Mouse (Mus musculus) stomach, postnatal 0 days (tissue): Measurements from ENCODE around the gene Ston2. TPM values are rescaled to one million over a fixed set of nuclear protein-coding genes. Genes with fewer than 3 reads are reported as not detected.
A peak's percentile ranks its signal among the peaks of the same experiment; 100 is the strongest.
"Not testable (repeated sequence)": the region's sequence is repeated elsewhere in the genome, so short reads cannot be mapped to it uniquely, and the experiment has no call there.

ENCODE experiments used
- ATAC-seq: fragments of 200-750 bp; cut with Nextera tagmentation; 2 replicates; pipeline ENCODE4 v1.8.0; 2017; ENCODE audit not compliant: low FRiP score, low TSS enrichment
- DNase-seq: peaks from one replicate; pipeline ENCODE4 v3.0.0-alpha.2; 2016; ENCODE audit warnings: low spot score
- H3K27ac ChIP-seq: fragments of 300-500 bp; sonication (generic); replicated peaks from 2 replicates; pipeline ENCODE4 v1.5.1; 2014; ENCODE audit warnings: mild to moderate bottlenecking, control low read depth
- H3K27me3 ChIP-seq: fragments of 300-500 bp; sonication (generic); 2 replicates; pipeline ENCODE4 v1.6.1; 2014; ENCODE audit warnings: low read length; ENCODE audit not compliant: control insufficient read depth, insufficient read depth
- H3K36me3 ChIP-seq: fragments of 300-500 bp; sonication (generic); 2 replicates; pipeline ENCODE4 v1.6.1; 2014; ENCODE audit warnings: low read length, mixed read lengths; ENCODE audit not compliant: control insufficient read depth, insufficient read depth
- H3K4me1 ChIP-seq: fragments of 300-500 bp; sonication (generic); replicated peaks from 2 replicates; pipeline ENCODE4 v1.6.1; 2014; ENCODE audit warnings: antibody characterized with exemption; ENCODE audit not compliant: control insufficient read depth, insufficient read depth
- H3K4me2 ChIP-seq: fragments of 300-500 bp; sonication (generic); replicated peaks from 2 replicates; pipeline ENCODE4 v1.6.1; 2014; ENCODE audit warnings: low read depth, mild to moderate bottlenecking, control low read depth, moderate library complexity
- H3K4me3 ChIP-seq: fragments of 300-500 bp; sonication (generic); 2 replicates; pipeline ENCODE4 v1.5.1; 2014; ENCODE audit warnings: low read depth, low read length, control low read depth
- H3K9ac ChIP-seq: fragments of 300-500 bp; sonication (generic); 2 replicates; pipeline ENCODE4 v1.6.1; 2014; ENCODE audit warnings: mild to moderate bottlenecking, low read length, control low read depth, mixed read lengths
- H3K9me3 ChIP-seq: fragments of 300-500 bp; sonication (generic); 2 replicates; pipeline ENCODE4 v1.6.1; 2016; ENCODE audit warnings: low read length; ENCODE audit not compliant: control insufficient read depth
- CTCF ChIP-seq: IDR thresholded peaks from 2 replicates; pipeline ENCODE4 v1.5.1; 2016; ENCODE audit warnings: antibody characterized with exemption, low read depth, mild to moderate bottlenecking, moderate library complexity
- EP300 ChIP-seq: optimal IDR thresholded peaks from 2 replicates; pipeline ENCODE3; 2016; ENCODE audit warnings: antibody characterized with exemption
- WGBS: fragments of 180-500 bp; shearing (Covaris S2); extraction: QIAGEN DNeasy Blood & Tissue Kit; methylation state at CpG from one replicate; pipeline ENCODE4 v1.1.7; 2014; 5-methylcytosine and 5-hydroxymethylcytosine counted together
- polyA plus RNA-seq: library from polyadenylated mRNA; unstranded; fragments of >200 nt; fragmentation: Nextera tagmentation; extraction: Ambion mirVana; gene quantifications from 2 replicates; pipeline ENCODE4 v1.2.1, GENCODE M21; 2015

The Ston2 gene
- polyA plus RNA-seq, 1 experiment from 2014 or later: 5.5 TPM

GRCm38 (mm10) chr12:91798720-91799378, 10.7 kb upstream of the Ston2 start:
- H3K27ac ChIP-seq: no peak overlapping the region
- H3K9me3 ChIP-seq: no peaks in the 10 kb centered on the region
- no peak for ATAC-seq
- WGBS: 74% methylated on average over 6 of the region's 6 CpGs
- H3K9ac ChIP-seq: no peak overlapping the region
- no peak for DNase-seq
- TF ChIP-seq CTCF: no peak
- TF ChIP-seq EP300: no peak
- H3K4me1 ChIP-seq: no peaks in the 10 kb centered on the region
- no peak overlapping the region for H3K4me3 ChIP-seq
- H3K36me3 ChIP-seq: no peaks in the 10 kb centered on the region
- H3K27me3 ChIP-seq: no peaks in the 10 kb centered on the region
- H3K4me2 ChIP-seq: no peak overlapping the region

- H3K4me1 ChIP-seq: no peaks in the 10 kb centered on the region
- no peak overlapping the region for H3K4me2 ChIP-seq
- no peak for DNase-seq
- TF ChIP-seq EP300: no peak
- TF ChIP-seq CTCF: no peak
- no peak overlapping the region for H3K4me3 ChIP-seq
- H3K27me3 ChIP-seq: no peaks in the 10 kb centered on the region
- H3K9ac ChIP-seq: no peak overlapping the region
- H3K9me3 ChIP-seq: no peaks in the 10 kb centered on the region
- no peaks in the 10 kb centered on the region for H3K36me3 ChIP-seq
- WGBS: 69% methylated on average over 4 of the region's 4 CpGs
- ATAC-seq: no peak
- H3K27ac ChIP-seq: no peak overlapping the region
Observed at GRCm38 (mm10) chr12:91796774-91797173, 8.6 kb upstream of the Ston2 start.

- DNase-seq: no peak
- Histone ChIP-seq H3K4me1 (no peaks in the 10 kb centered on the region), H3K27me3 (no peaks in the 10 kb centered on the region), H3K27ac (no peak overlapping the region), H3K36me3 (no peaks in the 10 kb centered on the region), H3K9me3 (no peaks in the 10 kb centered on the region), H3K4me3 (no peak overlapping the region), H3K9ac (no peak overlapping the region), H3K4me2 (no peak overlapping the region)
- TF ChIP-seq EP300 (no peak), CTCF (no peak)
- ATAC-seq: no peak; the same call in 1 of the 2 replicates
- WGBS: 78% methylated on average over 8 of the region's 8 CpGs
Observed at GRCm38 (mm10) chr12:91793266-91793665, 5.1 kb upstream of the Ston2 start.

- ATAC-seq: no peak
- no peak overlapping the region for H3K27ac ChIP-seq
- TF ChIP-seq EP300 (no peak), CTCF (no peak)
- WGBS: 62% methylated on average over 4 of the region's 4 CpGs
- H3K4me3 ChIP-seq: no peak overlapping the region
- H3K9me3 ChIP-seq: no peaks in the 10 kb centered on the region
- H3K36me3 ChIP-seq: no peaks in the 10 kb centered on the region
- H3K9ac ChIP-seq: no peak overlapping the region
- H3K27me3 ChIP-seq: no peaks in the 10 kb centered on the region
- DNase-seq: no peak
- H3K4me1 ChIP-seq: no peaks in the 10 kb centered on the region
- no peak overlapping the region for H3K4me2 ChIP-seq
Observed at GRCm38 (mm10) chr12:91791822-91792221, 3.6 kb upstream of the Ston2 start.

GRCm38 (mm10) chr12:91789801-91790200, 1.6 kb upstream of the Ston2 start:
- peak; percentile 39; the same call in 1 of the 2 replicates for ATAC-seq
- TF ChIP-seq CTCF (peak; percentile 86), EP300 (no peak)
- H3K27me3 ChIP-seq: no peaks in the 10 kb centered on the region
- no peaks in the 10 kb centered on the region for H3K9me3 ChIP-seq
- no peak overlapping the region for H3K27ac ChIP-seq
- H3K4me1 ChIP-seq: no peaks in the 10 kb centered on the region
- 58% methylated on average over 6 of the region's 6 CpGs for WGBS
- no peak overlapping the region for H3K4me3 ChIP-seq
- H3K4me2 ChIP-seq: no peak overlapping the region
- H3K36me3 ChIP-seq: no peaks in the 10 kb centered on the region
- peak; percentile 62 for DNase-seq
- H3K9ac ChIP-seq: no peak overlapping the region

GRCm38 (mm10) chr12:91788446-91788845, 259 bp upstream of the Ston2 start:
- H3K9me3 ChIP-seq, H3K27ac ChIP-seq, H3K9ac ChIP-seq, H3K27me3 ChIP-seq, H3K4me2 ChIP-seq, DNase-seq, H3K4me3 ChIP-seq, H3K36me3 ChIP-seq, ATAC-seq, H3K4me1 ChIP-seq: not testable (repeated sequence)
- TF ChIP-seq CTCF: peak; percentile 33; the same call in 1 of the 2 replicates
- WGBS: 60% methylated on average over 3 of the region's 3 CpGs
